Mouse (Mus musculus) embryonic fibroblast, embryonic 13.5 days (primary cell): ENCODE data around the gene Hypk.

Experiments
- CTCF ChIP-seq: IDR thresholded peaks from 2 replicates; pipeline ENCODE4 v1.5.1; 2011; ENCODE audit warnings: mild to moderate bottlenecking, control low read depth, low read length, moderate library complexity, borderline replicate concordance; ENCODE audit not compliant: insufficient read depth
- POLR2A ChIP-seq: IDR thresholded peaks from 2 replicates; pipeline ENCODE4 v1.6.1; 2011; ENCODE audit warnings: low read depth, mild to moderate bottlenecking, control low read depth, low read length, moderate library complexity

- TF ChIP-seq POLR2A: no peak
- no peak for TF ChIP-seq CTCF
These were observed 49.8 kb upstream of the Hypk start for GRCm38 (mm10) chr2:121403296-121403695.
